Mouse (Mus musculus) cerebellum, adult 9-10 months (tissue): ENCODE results near the gene Gm8127.
"Not testable (repeated sequence)": the region's sequence is repeated elsewhere in the genome, so short reads cannot be mapped to it uniquely, and the experiment has no call there.

Experiments used
- DNase-seq: peaks from one replicate; pipeline ENCODE4 v3.0.0; 2022

Gene Gm8127

DNA sequence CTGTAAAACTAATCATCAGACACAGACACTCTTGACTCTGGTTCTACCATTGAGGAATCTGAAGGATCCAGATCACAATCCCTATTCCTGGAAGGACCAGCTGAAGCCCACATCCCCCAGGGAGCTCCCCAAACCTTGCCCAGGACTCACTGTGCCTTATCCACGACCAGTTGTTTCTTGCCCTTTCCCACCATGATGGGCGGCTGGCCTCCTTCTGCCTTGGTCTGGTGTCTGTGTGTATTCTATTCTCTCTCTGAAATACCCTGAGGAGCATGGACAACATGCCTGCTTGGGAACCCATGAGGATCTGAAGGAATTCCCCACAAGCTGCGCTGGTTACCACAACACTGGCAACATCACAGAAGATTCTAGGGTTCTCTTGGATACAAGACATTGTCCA lies at the start of gene Gm8127:
Gene Gm8127, minus strand, starts transcription at position 330 of the 400 bp plus-strand sequence.
- DNase-seq = not testable (repeated sequence)

DNA sequence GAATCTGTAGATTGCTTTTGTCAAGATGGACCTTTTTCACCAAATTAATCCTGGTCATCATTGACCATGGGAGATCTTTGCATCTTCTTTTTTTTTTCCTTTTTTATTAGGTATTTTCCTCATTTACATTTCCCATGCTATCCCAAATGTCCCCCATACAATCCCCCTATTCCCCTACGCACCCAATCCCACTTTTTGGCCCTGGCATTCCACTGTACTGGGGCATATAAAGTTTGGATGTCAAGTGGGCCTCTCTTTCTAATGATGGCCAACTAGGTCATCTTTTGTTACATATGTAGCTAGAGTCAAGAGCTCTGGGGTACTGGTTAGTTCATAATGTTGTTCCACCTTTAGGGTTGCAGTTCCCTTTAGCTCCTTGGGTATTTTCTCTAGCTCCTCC lies 44.0 kb upstream of the Gm8127 start:
- DNase-seq = not testable (repeated sequence)

DNA sequence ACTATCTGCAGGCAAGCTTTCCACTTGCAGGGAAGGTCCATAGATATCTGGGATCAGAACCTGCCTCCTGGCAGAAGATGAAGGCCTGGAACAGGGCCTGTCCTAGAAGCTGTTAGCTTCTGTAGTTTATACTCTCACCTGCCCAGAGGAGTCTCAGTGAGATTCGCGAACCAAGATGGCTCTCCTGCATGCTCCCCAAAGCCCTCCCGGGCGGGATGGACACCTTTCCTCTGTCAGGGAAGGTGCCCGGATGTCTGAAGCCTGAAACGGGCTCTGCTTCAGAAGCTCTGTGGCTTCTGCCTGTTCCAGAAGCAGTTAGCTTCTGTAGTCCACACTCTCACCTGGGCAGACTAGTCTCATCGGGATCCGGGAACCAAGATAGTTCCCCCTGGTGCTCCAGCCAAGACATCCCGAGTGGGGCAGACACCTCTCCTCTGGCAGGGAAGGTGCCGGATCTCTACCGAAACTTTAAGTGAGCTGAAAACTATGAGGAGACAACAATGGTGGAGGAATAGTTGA lies 37.8 kb upstream of the Gm8127 start:
- not testable (repeated sequence) for DNase-seq

DNA sequence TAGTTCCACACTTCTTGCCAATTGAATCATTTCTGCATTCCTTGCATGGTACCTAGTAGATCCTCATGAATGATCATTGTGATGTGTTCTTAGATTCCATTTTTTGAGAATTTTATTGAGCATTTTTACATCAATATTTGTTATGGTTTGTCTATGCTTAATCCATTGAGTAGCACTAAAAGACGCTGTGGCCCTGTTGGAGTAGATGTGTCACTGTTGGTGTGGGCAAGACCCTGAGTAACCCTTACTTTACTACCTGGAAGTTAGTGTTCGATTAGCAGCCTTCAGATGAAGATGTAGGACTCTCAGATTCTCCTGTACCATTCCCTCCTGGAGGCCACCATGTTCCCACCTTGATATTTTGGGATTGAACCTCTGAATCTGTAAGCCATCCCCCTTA lies 35.0 kb upstream of the Gm8127 start:
- not testable (repeated sequence) for DNase-seq

DNA sequence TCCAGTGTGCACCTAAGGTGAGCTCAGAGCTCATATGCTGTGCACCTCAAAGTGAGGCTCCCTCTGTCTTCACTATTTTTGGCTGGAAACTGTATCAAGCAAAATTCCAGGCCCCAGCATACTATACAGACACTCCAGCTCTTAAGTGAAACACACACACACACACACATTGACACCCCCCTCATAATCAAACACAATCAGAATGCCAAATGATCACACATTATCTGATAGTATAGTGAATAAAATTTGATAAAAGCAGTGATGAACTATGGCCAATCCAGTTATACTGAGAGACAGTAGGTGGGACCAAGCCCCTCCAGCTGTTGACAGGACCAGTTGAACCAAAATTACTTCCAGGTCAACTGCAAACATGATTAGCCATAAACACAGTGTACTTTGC lies 25.9 kb upstream of the Gm8127 start:
- not testable (repeated sequence) for DNase-seq

DNA sequence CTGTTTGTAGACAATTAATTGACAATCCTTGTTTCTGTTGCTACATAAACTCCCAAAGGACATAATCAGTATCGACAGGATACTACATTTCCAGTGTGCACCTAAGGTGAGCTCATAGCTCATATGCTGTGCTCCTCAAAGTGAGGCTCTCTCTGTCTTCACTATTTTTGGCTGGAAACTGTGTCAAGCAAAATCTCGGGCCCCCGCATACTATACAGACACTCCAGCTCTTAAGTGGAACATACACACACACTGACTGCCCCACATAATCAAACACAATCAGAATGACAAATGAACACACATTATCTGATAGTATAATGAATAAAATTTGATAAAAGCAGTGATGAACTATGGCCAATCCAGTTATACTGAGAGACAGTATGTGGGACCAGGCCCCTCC lies 15.0 kb downstream of the Gm8127 start:
- DNase-seq = not testable (repeated sequence)

DNA sequence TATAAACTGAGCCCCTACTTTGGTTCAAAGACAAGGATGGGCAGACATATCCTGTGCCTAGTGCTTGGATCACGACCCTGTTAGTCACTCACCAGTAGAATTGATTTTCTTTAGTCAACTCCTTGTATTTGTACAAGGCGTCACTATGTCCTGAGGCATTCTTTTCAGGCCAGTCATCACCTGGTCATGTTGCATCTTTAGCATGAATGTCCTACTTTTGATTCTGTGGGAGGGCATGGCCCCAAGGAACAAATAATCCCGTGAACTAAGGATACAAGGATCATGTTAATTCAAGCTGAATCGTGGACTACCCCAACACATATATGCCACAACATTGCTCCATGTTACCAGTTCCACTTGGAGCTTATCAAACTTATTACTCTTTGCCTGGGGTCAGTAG lies 15.5 kb downstream of the Gm8127 start:
- not testable (repeated sequence) for DNase-seq

DNA sequence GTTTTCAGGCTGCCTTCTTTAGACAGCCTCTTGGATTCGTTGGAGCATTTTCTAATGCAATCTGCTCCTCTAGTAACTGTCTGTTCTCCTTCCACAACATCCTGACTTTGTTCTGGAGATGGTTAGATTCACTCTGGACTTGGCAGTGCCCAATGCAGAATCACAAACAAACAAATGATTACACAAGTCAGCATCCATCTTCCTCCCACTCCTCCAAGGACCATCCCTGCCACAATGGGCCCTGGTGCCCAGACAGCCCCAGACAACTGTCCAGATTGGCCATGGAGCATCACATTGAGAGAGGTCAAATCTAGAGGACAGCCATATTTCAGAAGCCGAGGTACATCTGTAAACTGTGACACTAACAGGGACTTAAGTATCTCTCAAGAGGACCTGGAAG lies 16.2 kb downstream of the Gm8127 start:
- DNase-seq = not testable (repeated sequence)

DNA sequence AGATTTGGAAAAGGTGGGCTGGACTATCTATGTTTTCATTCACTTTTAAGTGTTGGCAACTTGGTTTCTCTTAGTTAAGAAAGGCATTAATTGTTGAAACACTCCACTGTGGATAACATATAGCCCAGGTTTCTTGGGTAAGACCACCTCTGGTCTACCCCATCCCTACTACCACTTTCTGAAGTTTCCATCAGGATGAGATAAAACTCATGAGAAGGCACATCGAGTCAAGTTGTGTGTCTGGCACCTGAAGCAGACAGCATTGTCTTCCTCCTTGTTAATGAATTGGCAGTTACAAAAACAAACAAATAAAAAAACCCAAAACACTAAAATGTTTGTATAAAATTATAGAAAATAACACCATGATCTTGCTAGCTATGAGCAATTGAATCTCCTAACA lies 17.9 kb downstream of the Gm8127 start:
- not testable (repeated sequence) for DNase-seq

DNA sequence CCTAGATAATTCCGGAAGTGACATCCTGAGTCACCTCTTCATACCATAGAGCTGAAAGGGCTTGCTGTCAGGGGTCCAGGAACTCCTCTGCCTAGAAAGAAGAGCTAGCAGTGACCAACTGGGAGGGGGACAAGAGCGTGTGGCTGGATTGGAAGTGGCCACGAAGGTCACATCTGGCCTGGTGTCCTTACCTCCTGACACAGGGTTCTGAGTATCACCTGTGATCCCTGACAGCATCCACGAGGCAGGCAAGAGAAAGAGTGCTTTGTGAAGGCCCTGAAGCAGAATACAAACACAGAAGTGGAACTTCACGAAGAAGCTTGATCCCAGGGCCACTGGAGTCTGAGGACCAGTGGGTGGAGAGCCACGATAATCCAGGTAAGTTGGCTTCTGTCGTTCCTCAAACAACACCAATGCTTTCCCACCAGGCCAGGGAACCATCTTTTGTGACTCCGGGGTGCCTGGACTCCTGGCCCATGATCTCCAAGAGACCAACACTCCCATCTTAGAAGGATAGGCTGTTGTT lies 18.6 kb downstream of the Gm8127 start, which contains the start of gene Gm9732:
Gene Gm9732, plus strand, starts transcription at position 51 of the 526 bp plus-strand sequence.
- not testable (repeated sequence) for DNase-seq

DNA sequence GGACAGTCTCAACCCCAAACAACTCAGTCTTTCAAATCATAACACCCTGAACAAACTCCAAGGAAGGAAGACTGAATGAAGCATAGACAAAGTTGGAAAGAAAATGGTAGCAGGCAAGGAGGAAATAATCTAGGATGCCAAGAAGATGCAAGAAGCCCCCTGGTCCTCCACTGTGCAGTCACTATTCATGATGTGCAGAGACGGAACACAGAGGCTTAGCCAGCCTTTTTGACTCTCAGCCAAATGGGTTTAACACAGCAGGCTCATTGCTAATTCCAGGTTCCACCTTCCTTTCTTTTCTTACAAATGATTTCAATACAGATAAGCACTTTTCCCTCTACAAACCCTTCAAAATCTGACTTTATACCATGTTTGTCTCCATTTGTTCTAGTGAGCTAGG lies 20.5 kb downstream of the Gm8127 start:
- not testable (repeated sequence) for DNase-seq

DNA sequence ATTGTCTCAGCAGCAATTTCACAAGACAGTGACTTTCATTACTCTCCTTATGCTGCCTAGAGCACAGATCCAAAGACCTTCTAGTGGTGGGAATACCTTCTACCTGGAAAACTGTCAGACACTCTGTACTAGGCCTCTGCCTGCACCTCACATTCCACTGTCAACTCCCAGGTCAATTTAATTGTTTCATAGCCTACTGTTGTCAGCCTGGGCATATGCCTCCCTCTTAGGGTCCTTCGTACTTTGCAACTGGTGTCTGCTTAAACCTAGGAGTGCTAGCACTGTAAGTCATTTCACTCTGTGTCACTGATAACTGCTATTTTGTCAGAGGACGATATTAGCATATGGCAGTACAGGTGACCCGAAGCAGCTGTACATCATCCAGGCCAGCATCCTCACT lies 24.4 kb downstream of the Gm8127 start:
- not testable (repeated sequence) for DNase-seq

DNA sequence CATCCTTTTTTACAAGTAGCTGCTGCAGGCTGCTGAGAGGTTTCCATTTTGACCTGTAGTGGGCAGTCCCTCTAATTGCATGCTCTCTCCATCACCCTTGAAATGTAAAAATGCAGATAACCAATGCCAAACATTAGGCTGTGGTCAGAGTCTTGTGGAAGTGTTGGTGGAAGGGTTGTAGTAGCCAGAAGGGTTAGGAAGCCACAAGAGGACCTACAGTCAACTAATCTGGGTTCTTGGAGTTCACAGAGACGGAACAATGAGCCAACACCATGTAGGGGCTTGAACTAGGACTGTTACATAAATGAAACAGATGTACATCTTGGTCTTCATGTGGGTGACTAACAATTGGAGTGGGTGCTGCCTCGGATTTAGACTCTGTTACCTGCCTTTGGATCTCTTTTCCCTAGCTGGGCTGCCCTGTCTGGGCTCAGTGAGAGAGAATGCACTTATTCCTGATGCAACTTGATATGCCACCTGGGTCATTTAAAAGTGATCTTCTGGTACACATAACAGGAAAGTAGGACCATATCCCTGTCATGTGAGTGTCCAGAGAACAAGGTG lies 25.0 kb downstream of the Gm8127 start:
- DNase-seq = not testable (repeated sequence)

DNA sequence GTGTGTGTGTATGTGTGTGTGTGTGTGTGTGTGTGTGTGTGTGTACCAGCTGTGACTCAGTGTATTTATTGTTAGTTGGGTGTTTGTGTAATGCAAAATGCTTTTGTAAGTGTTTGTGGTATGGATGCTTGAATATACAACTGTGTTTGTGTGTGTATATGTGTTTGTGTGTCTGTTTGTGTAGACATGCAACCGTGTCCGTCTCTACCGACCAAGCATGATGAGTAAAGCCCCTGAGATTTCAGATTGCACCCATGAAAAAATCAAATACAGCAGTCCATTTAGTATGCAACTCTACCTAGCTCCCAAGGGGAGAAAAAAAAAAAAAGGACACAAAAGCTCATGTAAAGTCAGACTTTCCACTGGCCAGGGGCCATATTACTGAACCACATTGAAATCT lies 30.2 kb downstream of the Gm8127 start:
- DNase-seq = not testable (repeated sequence)

DNA sequence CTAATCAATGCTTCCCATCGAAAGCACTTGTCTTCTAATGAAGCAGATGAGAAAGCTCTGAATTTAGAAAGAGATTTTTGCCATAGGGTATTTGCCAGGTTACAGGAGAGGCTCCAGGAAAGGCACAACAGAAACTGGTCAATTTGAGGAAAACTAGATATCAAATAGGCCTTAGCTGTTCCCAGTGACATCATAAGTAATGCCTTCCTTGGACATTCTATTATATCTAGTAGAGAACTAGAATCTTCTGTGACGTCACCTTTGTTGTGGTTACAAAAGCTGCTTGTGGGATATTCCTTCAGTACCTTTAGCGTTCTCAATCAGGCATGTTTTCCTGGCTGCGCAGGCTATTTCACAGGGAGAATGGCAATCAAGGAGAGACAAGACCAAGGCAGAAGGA lies 35.3 kb downstream of the Gm8127 start, which contains the start of gene Gm8126:
Gene Gm8126, plus strand, starts transcription at position 301 of the 400 bp plus-strand sequence.
- DNase-seq = not testable (repeated sequence)

DNA sequence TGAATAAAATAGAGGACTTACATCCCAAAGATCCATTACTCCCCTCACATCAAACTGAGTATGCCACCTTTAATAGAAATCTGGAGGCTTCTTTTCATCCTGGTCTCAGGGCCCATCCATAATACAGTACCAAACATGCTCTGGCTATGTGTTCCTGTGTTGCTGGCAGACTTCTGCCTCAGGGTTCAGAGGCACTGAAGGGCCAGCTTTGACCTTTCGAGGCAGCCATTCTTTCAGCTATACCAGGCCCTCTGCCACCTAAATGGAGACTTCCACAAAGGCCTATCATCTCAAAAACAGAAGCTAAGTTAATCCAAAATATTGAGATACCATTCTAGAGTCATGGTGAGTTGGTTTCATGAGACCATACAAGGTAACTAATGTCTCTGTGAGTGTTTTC lies 37.1 kb downstream of the Gm8127 start:
- not testable (repeated sequence) for DNase-seq

DNA sequence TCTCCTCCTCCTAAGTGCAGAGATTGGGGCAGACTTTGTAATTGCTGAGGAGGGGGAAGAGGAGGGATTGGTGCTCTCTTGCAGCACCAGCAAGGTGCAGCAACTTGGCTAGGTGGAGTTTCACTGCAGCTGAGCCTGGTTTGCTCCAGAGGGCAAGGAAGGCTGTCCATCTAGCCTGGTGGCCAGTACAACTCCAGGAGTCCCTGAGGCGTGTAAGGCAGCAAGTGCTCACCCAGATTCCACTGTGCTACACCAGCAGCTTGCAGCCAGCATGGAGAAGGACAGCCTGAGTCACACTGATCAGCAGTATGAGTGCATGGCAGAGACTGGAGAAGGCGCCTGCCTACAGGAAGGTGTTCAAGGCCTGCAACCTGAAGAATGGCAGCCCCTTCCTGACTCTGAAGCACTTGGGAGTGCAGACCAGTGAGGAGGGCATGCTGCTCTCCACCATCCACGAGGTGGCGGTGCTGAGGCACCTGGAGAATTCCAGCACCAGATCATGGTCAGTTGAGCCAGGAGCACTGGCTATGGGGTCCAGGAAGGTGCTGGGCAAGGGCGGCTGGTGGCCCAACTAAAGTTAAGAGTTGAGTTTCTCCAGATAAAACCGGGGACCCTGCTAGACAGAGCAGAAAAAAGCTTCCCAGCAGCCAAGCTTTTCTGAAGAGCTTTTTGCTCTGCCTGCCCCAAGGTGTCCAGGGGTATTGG lies 42.9 kb downstream of the Gm8127 start:
- DNase-seq = not testable (repeated sequence)

DNA sequence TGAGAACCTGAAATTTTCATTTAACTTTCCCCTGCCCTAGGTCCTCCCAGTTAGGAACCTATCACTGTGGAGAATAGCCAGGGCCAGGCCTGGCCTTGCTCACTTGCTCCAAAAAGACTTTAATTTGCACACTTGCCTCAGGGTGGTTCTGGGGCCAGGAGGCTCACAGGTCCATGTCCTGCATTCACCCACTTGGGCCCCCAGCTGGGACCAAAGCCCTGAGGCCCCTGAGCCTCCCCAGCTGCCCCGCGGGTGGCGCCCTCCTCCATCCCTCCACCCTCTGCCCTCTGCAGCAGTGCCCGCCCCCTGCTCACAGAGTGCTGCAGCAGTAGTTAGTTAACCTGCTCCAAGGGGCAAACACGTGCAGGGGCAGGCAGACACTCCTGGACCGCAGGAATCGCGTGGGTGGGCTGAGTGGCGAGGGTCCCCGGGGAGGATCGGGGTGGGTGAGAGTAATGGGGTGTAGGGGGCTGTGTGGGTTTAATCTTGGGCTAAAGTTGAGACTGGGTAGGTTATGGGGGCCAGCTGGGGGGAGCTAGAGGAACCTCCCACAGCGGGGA lies 43.9 kb downstream of the Gm8127 start:
- DNase-seq = not testable (repeated sequence)
